Mouse (Mus musculus) spleen, adult 2 months (tissue): Measurements from ENCODE around the gene Sf3b2. TPM values are rescaled to one million over a fixed set of nuclear protein-coding genes. Genes with fewer than 3 reads are reported as not detected.
"Not testable (repeated sequence)": the region's sequence is repeated elsewhere in the genome, so short reads cannot be mapped to it uniquely, and the experiment has no call there.

ENCODE experiments used
- DNase-seq, 2 experiments: peaks; one replicate each; pipeline versions ENCODE4 v3.0.0 to v3.0.0-alpha.2; 2012 to 2021; ENCODE audit warnings: low spot score in 2 of 2, low read depth in 1 of 2
- H3K27ac ChIP-seq: fragments of 200-500 bp; 2 replicates; pipeline ENCODE4 v1.5.1; 2012; ENCODE audit warnings: low read length, inconsistent platforms; ENCODE audit not compliant: insufficient read depth
- H3K27me3 ChIP-seq: fragments of 200-500 bp; 2 replicates; pipeline ENCODE4 v1.6.1; 2012; ENCODE audit warnings: mild to moderate bottlenecking, moderate library complexity, low read length, inconsistent platforms; ENCODE audit not compliant: control insufficient read depth, insufficient read depth
- H3K36me3 ChIP-seq: fragments of 200-500 bp; 2 replicates; pipeline ENCODE4 v1.6.1; 2012; ENCODE audit warnings: mild to moderate bottlenecking, low read length, inconsistent platforms; ENCODE audit not compliant: control insufficient read depth, insufficient read depth
- H3K4me1 ChIP-seq: fragments of 200-500 bp; 2 replicates; pipeline ENCODE4 v1.6.1; 2011; ENCODE audit warnings: inconsistent platforms; ENCODE audit not compliant: control insufficient read depth, insufficient read depth, insufficient read length
- H3K4me3 ChIP-seq: fragments of 200-500 bp; 2 replicates; pipeline ENCODE4 v1.5.1; 2011; ENCODE audit warnings: mild to moderate bottlenecking, inconsistent platforms; ENCODE audit not compliant: insufficient read depth, insufficient read length; ENCODE audit errors: extremely low read depth
- CTCF ChIP-seq: fragments of 200-500 bp; IDR thresholded peaks from 2 replicates; pipeline ENCODE4 v1.5.1; 2011; ENCODE audit warnings: mild to moderate bottlenecking, inconsistent platforms; ENCODE audit not compliant: insufficient read depth, insufficient read length, insufficient replicate concordance; ENCODE audit errors: extremely low read depth
- POLR2A ChIP-seq: fragments of 200-500 bp; IDR thresholded peaks from 2 replicates; pipeline ENCODE4 v1.6.1; 2011; ENCODE audit warnings: low read depth, low read length, inconsistent platforms
- WGBS: fragments of 180-500 bp; shearing (Covaris S2); methylation state at CpG from one replicate; pipeline ENCODE4 v1.1.7; 2018; 5-methylcytosine and 5-hydroxymethylcytosine counted together
- polyA plus RNA-seq: library from polyadenylated mRNA; depleted of rRNA; stranded (reverse); fragments of >200 nt; gene quantifications from 2 replicates; pipeline ENCODE4 v1.2.3, GENCODE M21; 2012; rRNA removed

The Sf3b2 gene
- polyA plus RNA-seq, 1 experiment, result 117 TPM

GRCm38 (mm10) chr19:5267015-5267414 lies 28.2 kb downstream of the Sf3b2 start:
- no peak for DNase-seq
- Histone ChIP-seq H3K27me3 (no peaks in the 10 kb centered on the region), H3K4me3 (no peak overlapping the region), H3K4me1 (peaks cover 3% of the 10 kb centered on the region; the same call in 1 of the 2 replicates), H3K36me3 (no peaks in the 10 kb centered on the region), H3K27ac (no peak overlapping the region)
- TF ChIP-seq CTCF (no peak), POLR2A (no peak)
- WGBS, result 87% methylated on average over 5 of the region's 5 CpGs

GRCm38 (mm10) chr19:5257140-5257539 lies 38.1 kb downstream of the Sf3b2 start:
- Histone ChIP-seq H3K27me3 (no peaks in the 10 kb centered on the region), H3K4me3 (no peak overlapping the region; the same call in 1 of the 2 replicates), H3K27ac (peak overlapping the region; percentile 89), H3K36me3 (0 out of 2 replicates have a peak, but pooled peaks cover 1% of the 10 kb centered on the region), H3K4me1 (peaks cover 13% of the 10 kb centered on the region)
- DNase-seq, result peak; percentile 67
- TF ChIP-seq POLR2A, result no peak
- no peak for TF ChIP-seq CTCF
- WGBS, result under 1% methylated on average over 3 of the region's 3 CpGs

- H3K4me3 ChIP-seq, H3K36me3 ChIP-seq, DNase-seq, H3K27ac ChIP-seq, H3K4me1 ChIP-seq, H3K27me3 ChIP-seq: not testable (repeated sequence)
- WGBS, result 100% methylated on average over 1 of the region's 1 CpGs
Measured at GRCm38 (mm10) chr19:5236981-5237380, 58.3 kb downstream of the Sf3b2 start.

- DNase-seq, result peak; percentile 29 to 33
- H3K27ac ChIP-seq, result peak overlapping the region; percentile 46; the same call in 1 of the 2 replicates
- TF ChIP-seq POLR2A, result no peak
- no peak for TF ChIP-seq CTCF
- H3K4me3 ChIP-seq, result no peak overlapping the region
- 48% methylated on average over 4 of the region's 4 CpGs for WGBS
- H3K27me3 ChIP-seq, result no peaks in the 10 kb centered on the region
- H3K4me1 ChIP-seq, result peaks cover 3% of the 10 kb centered on the region
- H3K36me3 ChIP-seq, result no peaks in the 10 kb centered on the region
Measured at GRCm38 (mm10) chr19:5232696-5233095, 62.6 kb downstream of the Sf3b2 start.

GRCm38 (mm10) chr19:5230110-5230509 lies 65.1 kb downstream of the Sf3b2 start:
- no peak for TF ChIP-seq CTCF
- no peaks in the 10 kb centered on the region for H3K36me3 ChIP-seq
- no peak overlapping the region for H3K27ac ChIP-seq
- H3K27me3 ChIP-seq, result no peaks in the 10 kb centered on the region
- DNase-seq, result no peak
- 75% methylated on average over 2 of the region's 2 CpGs for WGBS
- peaks cover 3% of the 10 kb centered on the region for H3K4me1 ChIP-seq
- H3K4me3 ChIP-seq, result no peak overlapping the region

GRCm38 (mm10) chr19:5224624-5225023 lies 70.6 kb downstream of the Sf3b2 start:
- 92% methylated on average over 2 of the region's 2 CpGs for WGBS
- no peak for TF ChIP-seq CTCF
- TF ChIP-seq POLR2A, result no peak
- Histone ChIP-seq H3K4me3 (no peak overlapping the region), H3K36me3 (no peaks in the 10 kb centered on the region), H3K4me1 (no peaks in the 10 kb centered on the region), H3K27me3 (no peaks in the 10 kb centered on the region), H3K27ac (no peak overlapping the region)
- no peak for DNase-seq

- DNase-seq, result no peak
- Histone ChIP-seq H3K36me3 (no peaks in the 10 kb centered on the region), H3K4me1 (no peaks in the 10 kb centered on the region), H3K27me3 (no peaks in the 10 kb centered on the region), H3K4me3 (no peak overlapping the region), H3K27ac (no peak overlapping the region)
- 92% methylated on average over 4 of the region's 4 CpGs for WGBS
- TF ChIP-seq POLR2A (no peak), CTCF (no peak)
Measured at GRCm38 (mm10) chr19:5224077-5224476, 71.2 kb downstream of the Sf3b2 start.

Other genes starting within 250 kb of the Sf3b2 start
- 1.9 and 2.6 TPM in 2 replicates for gene Rin1, start 245.0 kb downstream of the Sf3b2 start, polyA plus RNA-seq
- 5.5 and 6.3 TPM in 2 replicates for gene Cd248, start 227.4 kb downstream of the Sf3b2 start, polyA plus RNA-seq
- gene Tmem151a, start 209.9 kb downstream of the Sf3b2 start, polyA plus RNA-seq, result 0.69 and 1.4 TPM in 2 replicates
- gene Yif1a, start 206.9 kb downstream of the Sf3b2 start, polyA plus RNA-seq, result 60.5 and 84.1 TPM in 2 replicates
- 0.94 and 1.4 TPM in 2 replicates for gene Cnih2, start 196.9 kb downstream of the Sf3b2 start, polyA plus RNA-seq
- 116 and 138 TPM in 2 replicates for gene Rab1b, start 188.4 kb downstream of the Sf3b2 start, polyA plus RNA-seq
- 26.8 and 27.9 TPM in 2 replicates for gene Klc2, start 176.9 kb downstream of the Sf3b2 start, polyA plus RNA-seq
- gene Pacs1, start 22.3 kb downstream of the Sf3b2 start, polyA plus RNA-seq, result 35.0 and 44.5 TPM in 2 replicates
- 0.37 and 0.69 TPM in 2 replicates for gene Gal3st3, start 2.9 kb upstream of the Sf3b2 start, polyA plus RNA-seq
- not detected in 2 replicates for gene Catsper1, start 40.3 kb upstream of the Sf3b2 start, polyA plus RNA-seq
- 0.32 and 0.82 TPM in 2 replicates for gene Cst6, start 54.1 kb upstream of the Sf3b2 start, polyA plus RNA-seq
- 17.4 and 20.0 TPM in 2 replicates for gene Eif1ad, start 71.3 kb upstream of the Sf3b2 start, polyA plus RNA-seq
- 72.0 and 79.8 TPM in 2 replicates for gene Banf1, start 71.7 kb upstream of the Sf3b2 start, polyA plus RNA-seq
- 19.2 and 27.3 TPM in 2 replicates for gene Sart1, start 93.2 kb upstream of the Sf3b2 start, polyA plus RNA-seq
- gene Tsga10ip, start 107.1 kb upstream of the Sf3b2 start, polyA plus RNA-seq, result 1.9 and 2.3 TPM in 2 replicates
- gene Drap1, start 129.5 kb upstream of the Sf3b2 start, polyA plus RNA-seq, result 59.6 and 75.8 TPM in 2 replicates
- 76.4 and 95.8 TPM in 2 replicates for gene AI837181, start 129.7 kb upstream of the Sf3b2 start, polyA plus RNA-seq
- gene Fosl1, start 152.1 kb upstream of the Sf3b2 start, polyA plus RNA-seq, result 0.04 and 0.40 TPM in 2 replicates
- gene Ccdc85b, start 162.4 kb upstream of the Sf3b2 start, polyA plus RNA-seq, result 5.3 and 6.8 TPM in 2 replicates
- 80.4 and 131 TPM in 2 replicates for gene Fibp, start 165.2 kb upstream of the Sf3b2 start, polyA plus RNA-seq
- gene Ctsw, start 173.1 kb upstream of the Sf3b2 start, polyA plus RNA-seq, result 27.6 and 34.3 TPM in 2 replicates
- gene Efemp2, start 178.5 kb upstream of the Sf3b2 start, polyA plus RNA-seq, result 21.7 and 29.4 TPM in 2 replicates
- gene Mus81, start 192.9 kb upstream of the Sf3b2 start, polyA plus RNA-seq, result 41.5 and 53.9 TPM in 2 replicates
- gene Cfl1, start 195.0 kb upstream of the Sf3b2 start, polyA plus RNA-seq, result 427 and 734 TPM in 2 replicates
- gene 1700020D05Rik, start 208.3 kb upstream of the Sf3b2 start, polyA plus RNA-seq, result 0.77 and 1.5 TPM in 2 replicates
- 10.8 and 12.2 TPM in 2 replicates for gene Snx32, start 215.1 kb upstream of the Sf3b2 start, polyA plus RNA-seq